Mouse (Mus musculus) MEL (cell line): ENCODE measurements around the gene Emg1. TPM values are rescaled to one million over a fixed set of nuclear protein-coding genes. Genes with fewer than 3 reads are reported as not detected.

Source experiments
- DNase-seq: peaks from one replicate; pipeline ENCODE4 v3.0.0; 2011; ENCODE audit warnings: low read depth, low spot score
- H3K27ac ChIP-seq: 2 replicates; pipeline ENCODE4 v1.5.1; 2012; ENCODE audit warnings: low read depth, mild to moderate bottlenecking, control low read depth, low read length, moderate library complexity; ENCODE audit not compliant: control insufficient read depth
- H3K27me3 ChIP-seq, 2 experiments: fragments of 150-350 bp in 1 of 2; sonication (generic) in 1 of 2; 2 replicates each; pipeline ENCODE4 v1.6.1; 2012; ENCODE audit warnings: low read length in 2 of 2, mild to moderate bottlenecking in 2 of 2, improper control_type of control experiment in 1 of 2, moderate library complexity in 1 of 2; ENCODE audit not compliant: insufficient read depth in 2 of 2, control insufficient read depth in 1 of 2
- H3K36me3 ChIP-seq, 2 experiments: 2 replicates each; pipeline ENCODE4 v1.6.1; 2012 to 2014; ENCODE audit warnings: low read length in 2 of 2, improper control_type of control experiment in 1 of 2, inconsistent platforms in 1 of 2, mild to moderate bottlenecking in 1 of 2; ENCODE audit not compliant: insufficient read depth in 2 of 2, control insufficient read depth in 1 of 2
- H3K4me1 ChIP-seq, 2 experiments: fragments of 150-350 bp in 1 of 2; sonication (generic) in 1 of 2; 2 replicates each; pipeline ENCODE4 v1.6.1; 2012; ENCODE audit warnings: low read length in 2 of 2, improper control_type of control experiment in 1 of 2, mild to moderate bottlenecking in 1 of 2; ENCODE audit not compliant: insufficient read depth in 2 of 2, control insufficient read depth in 1 of 2
- H3K4me3 ChIP-seq, 2 experiments: fragments of 150-350 bp in 1 of 2; sonication (generic) in 1 of 2; 2 replicates each; pipeline ENCODE4 v1.5.1; 2012; ENCODE audit warnings: low read depth in 2 of 2, low read length in 2 of 2, mild to moderate bottlenecking in 2 of 2, moderate library complexity in 2 of 2, control low read depth in 1 of 2, improper control_type of control experiment in 1 of 2; ENCODE audit not compliant: control insufficient read depth in 1 of 2, insufficient read depth in 1 of 2
- H3K79me2 ChIP-seq: 2 replicates; pipeline ENCODE4 v1.6.1; 2012; ENCODE audit warnings: mild to moderate bottlenecking, low read length, moderate library complexity; ENCODE audit not compliant: control insufficient read depth, poor library complexity, insufficient read depth
- H3K9ac ChIP-seq: 2 replicates; pipeline ENCODE4 v1.6.1; 2012; ENCODE audit warnings: low read depth, mild to moderate bottlenecking, control low read depth, low read length, moderate library complexity; ENCODE audit not compliant: control insufficient read depth, poor library complexity, severe bottlenecking
- H3K9me3 ChIP-seq: fragments of 150-350 bp; sonication (generic); replicated peaks from 2 replicates; pipeline ENCODE4 v1.6.1; 2012; ENCODE audit warnings: mild to moderate bottlenecking, low read length, improper control_type of control experiment, moderate library complexity; ENCODE audit not compliant: insufficient read depth
- BHLHE40 ChIP-seq: IDR thresholded peaks from 2 replicates; pipeline ENCODE4 v1.6.1; 2012; ENCODE audit warnings: low read depth, mild to moderate bottlenecking, inconsistent platforms, low read length, improper control_type of control experiment, borderline replicate concordance
- CTCF ChIP-seq, 3 experiments: IDR thresholded peaks in 2 of 3; conservative IDR thresholded peaks in 1 of 3; 2 replicates each; pipeline ENCODE4 v1.5.1; 2011 to 2012; ENCODE audit warnings: low read length in 3 of 3, low read depth in 2 of 3, mild to moderate bottlenecking in 2 of 3, improper control_type of control experiment in 1 of 3, inconsistent platforms in 1 of 3, mixed read lengths in 1 of 3, moderate library complexity in 1 of 3; ENCODE audit not compliant: control insufficient read depth in 1 of 3, insufficient read depth in 1 of 3, poor library complexity in 1 of 3, severe bottlenecking in 1 of 3
- E2F4 ChIP-seq: IDR thresholded peaks from 2 replicates; pipeline ENCODE4 v1.6.1; 2011; ENCODE audit warnings: low read depth, low read length, improper control_type of control experiment, borderline replicate concordance
- EP300 ChIP-seq, 2 experiments: IDR thresholded peaks; 2 replicates each; pipeline ENCODE4 v1.6.1; 2011; ENCODE audit warnings: improper control_type of control experiment in 2 of 2, low read length in 2 of 2, low read depth in 1 of 2, mild to moderate bottlenecking in 1 of 2
- ETS1 ChIP-seq: IDR thresholded peaks from 2 replicates; pipeline ENCODE4 v1.6.1; 2012; ENCODE audit warnings: low read depth, mild to moderate bottlenecking, inconsistent platforms, low read length, improper control_type of control experiment, moderate library complexity
- GABPA ChIP-seq: IDR thresholded peaks from 2 replicates; pipeline ENCODE4 v1.6.1; 2012; ENCODE audit warnings: low read depth, mild to moderate bottlenecking, inconsistent platforms, low read length, improper control_type of control experiment, moderate library complexity
- GATA1 ChIP-seq: IDR thresholded peaks from 2 replicates; pipeline ENCODE4 v1.6.1; 2011; ENCODE audit warnings: low read depth, low read length, improper control_type of control experiment
- HCFC1 ChIP-seq: IDR thresholded peaks from 2 replicates; pipeline ENCODE4 v1.6.1; 2012; ENCODE audit warnings: low read depth, mild to moderate bottlenecking, inconsistent platforms, low read length, improper control_type of control experiment, moderate library complexity
- JUND ChIP-seq: IDR thresholded peaks from 2 replicates; pipeline ENCODE4 v1.6.1; 2011; ENCODE audit warnings: low read depth, mild to moderate bottlenecking, improper control_type of control experiment, low read length
- KAT2A ChIP-seq: conservative IDR thresholded peaks from 2 replicates; pipeline ENCODE4 v1.6.1; 2012; ENCODE audit warnings: low read depth, low read length, improper control_type of control experiment, inconsistent platforms
- MAFK ChIP-seq: IDR thresholded peaks from 2 replicates; pipeline ENCODE4 v1.6.1; 2011; ENCODE audit warnings: low read depth, mild to moderate bottlenecking, low read length, improper control_type of control experiment, borderline replicate concordance
- MAX ChIP-seq: IDR thresholded peaks from 2 replicates; pipeline ENCODE4 v1.6.1; 2011; ENCODE audit warnings: low read length, improper control_type of control experiment
- MXI1 ChIP-seq: IDR thresholded peaks from 2 replicates; pipeline ENCODE4 v1.6.1; 2011; ENCODE audit warnings: mild to moderate bottlenecking, low read depth, low read length, improper control_type of control experiment
- NELFE ChIP-seq: IDR thresholded peaks from 2 replicates; pipeline ENCODE4 v1.6.1; 2011; ENCODE audit warnings: low read depth, low read length, improper control_type of control experiment
- POLR2AphosphoS2 ChIP-seq: IDR thresholded peaks from 2 replicates; pipeline ENCODE4 v1.6.1; 2011; ENCODE audit warnings: low read length, improper control_type of control experiment
- RAD21 ChIP-seq: IDR thresholded peaks from 2 replicates; pipeline ENCODE4 v1.6.1; 2011; ENCODE audit warnings: mild to moderate bottlenecking, low read depth, low read length, improper control_type of control experiment
- SIN3A ChIP-seq: IDR thresholded peaks from 2 replicates; pipeline ENCODE4 v1.6.1; 2012; ENCODE audit warnings: low read length, improper control_type of control experiment, inconsistent platforms
- SMC3 ChIP-seq: IDR thresholded peaks from 2 replicates; pipeline ENCODE4 v1.6.1; 2011; ENCODE audit warnings: low read depth, low read length, improper control_type of control experiment
- TAL1 ChIP-seq: IDR thresholded peaks from 2 replicates; pipeline ENCODE4 v1.6.1; 2012; ENCODE audit warnings: mild to moderate bottlenecking, inconsistent platforms, low read length, moderate library complexity, mixed read lengths
- UBTF ChIP-seq: IDR thresholded peaks from 2 replicates; pipeline ENCODE4 v1.6.1; 2012; ENCODE audit warnings: low read depth, mild to moderate bottlenecking, inconsistent platforms, low read length, improper control_type of control experiment, moderate library complexity, borderline replicate concordance; ENCODE audit not compliant: insufficient read depth
- USF1 ChIP-seq: IDR thresholded peaks from 2 replicates; pipeline ENCODE4 v1.6.1; 2014; ENCODE audit warnings: low read depth, mild to moderate bottlenecking, inconsistent platforms, low read length, improper control_type of control experiment, moderate library complexity
- USF2 ChIP-seq, 2 experiments: IDR thresholded peaks; 2 replicates each; pipeline ENCODE4 v1.6.1; 2011 to 2012; ENCODE audit warnings: improper control_type of control experiment in 2 of 2, low read length in 2 of 2, borderline replicate concordance in 1 of 2, inconsistent platforms in 1 of 2, low read depth in 1 of 2, mild to moderate bottlenecking in 1 of 2; ENCODE audit not compliant: insufficient read depth in 1 of 2
- ZC3H11A ChIP-seq: IDR thresholded peaks from 2 replicates; pipeline ENCODE4 v1.6.1; 2012; ENCODE audit warnings: low read depth, mild to moderate bottlenecking, inconsistent platforms, low read length, improper control_type of control experiment
- ZMIZ1 ChIP-seq: IDR thresholded peaks from 2 replicates; pipeline ENCODE4 v1.6.1; 2012; ENCODE audit warnings: low read depth, mild to moderate bottlenecking, inconsistent platforms, low read length, improper control_type of control experiment, moderate library complexity
- polyA plus RNA-seq, 2 experiments: library from polyadenylated mRNA; stranded (reverse) in 1 of 2; unstranded in 1 of 2; fragments of >175 nt in 1 of 2; fragments of >200 nt in 1 of 2; gene quantifications; 2 replicates each; pipeline versions ENCODE4 v1.2.1 to v1.2.4; 2012; ENCODE audit warnings: low replicate concordance in 2 of 2, low read depth in 1 of 2; ENCODE audit not compliant: insufficient read length in 2 of 2, insufficient read depth in 1 of 2, missing spikeins in 1 of 2
- total RNA-seq: library from RNA; depleted of rRNA; stranded (reverse); fragments of 300-350 nt; gene quantifications from 2 replicates; pipeline ENCODE4 v1.2.3, GENCODE M21; 2012

Emg1 gene
- total and polyA plus RNA-seq, 3 experiments, result 346 to 391 TPM; not detected in 1

- TF ChIP-seq GABPA, result peak; percentile 68; the same call in 1 of the 2 replicates
- peak; percentile 65 for TF ChIP-seq MXI1
- no peak; the same call in 1 of the 2 replicates for TF ChIP-seq KAT2A
- no peak for TF ChIP-seq JUND
- TF ChIP-seq POLR2AphosphoS2, result peak; percentile 87
- TF ChIP-seq SIN3A, result peak; percentile 50; the same call in 1 of the 2 replicates
- no peak for TF ChIP-seq USF2 (IDR thresholded peaks at IDR 0.05; ENCODE audit: borderline replicate concordance in 1 of 2, insufficient read depth in 1 of 2, low read depth in 1 of 2, low read length in 2 of 2)
- peak; percentile 29; the same call in 1 of the 2 replicates for TF ChIP-seq ETS1
- TF ChIP-seq E2F4, result peak; percentile 74; the same call in 1 of the 2 replicates
- TF ChIP-seq HCFC1, result peak; percentile 93
- 0 out of 2 replicates have a peak, but pooled peaks have one; percentile 44 for TF ChIP-seq MAX
These were observed 33.7 kb upstream of the Emg1 start (continued) for GRCm38 (mm10) chr6:124745490-124746295.

- TF ChIP-seq EP300 (IDR thresholded peaks at IDR 0.05; ENCODE audit: low read depth in 1 of 2, low read length in 2 of 2) (no peak), ZC3H11A (no peak), GATA1 (no peak), NELFE (no peak), RAD21 (no peak), SIN3A (no peak), MAX (no peak), TAL1 (no peak), UBTF (no peak), BHLHE40 (no peak), MAFK (no peak), USF1 (no peak), E2F4 (no peak), MXI1 (no peak), CTCF (IDR thresholded peaks at IDR 0.05 in 2 of 3, conservative IDR thresholded peaks at IDR 0.05 in 1 of 3; ENCODE audit: control insufficient read depth in 1 of 3, insufficient read depth in 1 of 3, low read depth in 2 of 3, low read length in 3 of 3, poor library complexity in 1 of 3, severe bottlenecking in 1 of 3) (no peak), ZMIZ1 (no peak), JUND (no peak), SMC3 (no peak)
- peaks cover 2 to 6% of the 10 kb centered on the region in 2 experiments; a peak in 3 of 4 replicates for H3K4me1 ChIP-seq
- peaks cover 0 to 7% of the 10 kb centered on the region in 2 experiments; a peak in 2 of 4 replicates for H3K36me3 ChIP-seq
- H3K9me3 ChIP-seq, result no peaks in the 10 kb centered on the region
- DNase-seq, result no peak
- H3K27ac ChIP-seq, result no peak overlapping the region
- peak overlapping the region in 1 of 2 experiments; percentile 9; a peak in 2 of 4 replicates for H3K4me3 ChIP-seq
- no peaks in the 10 kb centered on the region for H3K27me3 ChIP-seq
- H3K79me2 ChIP-seq, result peaks cover 1% of the 10 kb centered on the region; the same call in 1 of the 2 replicates
- H3K9ac ChIP-seq, result peak overlapping the region; percentile 46
These were observed 32.9 kb upstream of the Emg1 start for GRCm38 (mm10) chr6:124744755-124745321.
